Mouse (Mus musculus) stomach, embryonic 14.5 days (tissue): ENCODE measurements around the gene Methig1. TPM values are rescaled to one million over a fixed set of nuclear protein-coding genes. Genes with fewer than 3 reads are reported as not detected.

Experiments used
- ATAC-seq: fragments of 200-750 bp; cut with Nextera tagmentation; 2 replicates; pipeline ENCODE4 v1.8.0; 2017; ENCODE audit warnings: low read depth, moderate TSS enrichment; ENCODE audit not compliant: insufficient number of reproducible peaks, insufficient read depth, low FRiP score
- H3K27ac ChIP-seq: fragments of 300-500 bp; sonication (generic); 2 replicates; pipeline ENCODE4 v1.5.1; 2014; ENCODE audit warnings: mild to moderate bottlenecking, low read length, moderate library complexity, mixed read lengths
- H3K27me3 ChIP-seq: fragments of 300-500 bp; sonication (generic); 2 replicates; pipeline ENCODE4 v1.6.1; 2014; ENCODE audit warnings: low read length, control low read depth, mixed read lengths; ENCODE audit not compliant: control insufficient read depth, insufficient read depth
- H3K36me3 ChIP-seq: fragments of 300-500 bp; sonication (generic); 2 replicates; pipeline ENCODE4 v1.6.1; 2014; ENCODE audit warnings: mild to moderate bottlenecking, control low read depth, low read length, moderate library complexity, mixed read lengths; ENCODE audit not compliant: control insufficient read depth, insufficient read depth
- H3K4me1 ChIP-seq: fragments of 300-500 bp; sonication (generic); 2 replicates; pipeline ENCODE4 v1.6.1; 2014; ENCODE audit warnings: low read length, control low read depth, mixed read lengths; ENCODE audit not compliant: control insufficient read depth, insufficient read depth
- H3K4me2 ChIP-seq: fragments of 300-500 bp; sonication (generic); replicated peaks from 2 replicates; pipeline ENCODE4 v1.6.1; 2014; ENCODE audit warnings: low read depth, low read length, control low read depth
- H3K4me3 ChIP-seq: fragments of 300-500 bp; sonication (generic); 2 replicates; pipeline ENCODE4 v1.5.1; 2014; ENCODE audit warnings: low read depth, low read length, control low read depth
- H3K9ac ChIP-seq: fragments of 300-500 bp; sonication (generic); replicated peaks from 2 replicates; pipeline ENCODE4 v1.6.1; 2014; ENCODE audit warnings: low read depth, mild to moderate bottlenecking, control low read depth, low read length, moderate library complexity, mixed read lengths
- H3K9me3 ChIP-seq: fragments of 300-500 bp; sonication (generic); 2 replicates; pipeline ENCODE4 v1.6.1; 2016; ENCODE audit warnings: low read depth, low read length, control low read depth; ENCODE audit not compliant: control insufficient read depth
- WGBS: fragments of 180-500 bp; shearing (Covaris S2); extraction: QIAGEN DNeasy Blood & Tissue Kit; methylation state at CpG from one replicate; pipeline ENCODE4 v1.1.7; 2014; 5-methylcytosine and 5-hydroxymethylcytosine counted together
- polyA plus RNA-seq: library from polyadenylated mRNA; unstranded; fragments of >200 nt; fragmentation: Nextera tagmentation; extraction: Ambion mirVana; gene quantifications from 2 replicates; pipeline ENCODE4 v1.2.1, GENCODE M21; 2014

Methig1 gene
- polyA plus RNA-seq, 1 experiment from 2014 or later, result 0.41 TPM

- Histone ChIP-seq H3K4me3 (no peak overlapping the region), H3K36me3 (peaks cover 8% of the 10 kb centered on the region; the same call in 1 of the 2 replicates), H3K27ac (no peak overlapping the region), H3K4me1 (no peaks in the 10 kb centered on the region), H3K9me3 (no peaks in the 10 kb centered on the region), H3K9ac (no peak overlapping the region), H3K27me3 (no peaks in the 10 kb centered on the region), H3K4me2 (no peak overlapping the region)
- WGBS, result 53% methylated on average over 14 of the region's 14 CpGs
- 0 out of 2 replicates have a peak, but pooled peaks have one; percentile 33 for ATAC-seq
These were observed 58.1 kb downstream of the Methig1 start for GRCm38 (mm10) chr15:100410918-100411672.

- H3K9ac ChIP-seq, result no peak overlapping the region
- H3K4me3 ChIP-seq, result no peak overlapping the region
- H3K4me2 ChIP-seq, result no peak overlapping the region
- no peak overlapping the region for H3K27ac ChIP-seq
- H3K27me3 ChIP-seq, result no peaks in the 10 kb centered on the region
- WGBS, result 88% methylated on average over 5 of the region's 5 CpGs
- no peaks in the 10 kb centered on the region for H3K4me1 ChIP-seq
- H3K9me3 ChIP-seq, result no peaks in the 10 kb centered on the region
- ATAC-seq, result no peak
- H3K36me3 ChIP-seq, result peaks cover 8% of the 10 kb centered on the region; the same call in 1 of the 2 replicates
These were observed 58.8 kb downstream of the Methig1 start for GRCm38 (mm10) chr15:100411731-100412130.

GRCm38 (mm10) chr15:100413306-100413705 lies 60.4 kb downstream of the Methig1 start:
- Histone ChIP-seq H3K4me2 (no peak overlapping the region), H3K9me3 (no peaks in the 10 kb centered on the region), H3K36me3 (0 out of 2 replicates have a peak, but pooled peaks cover 4% of the 10 kb centered on the region), H3K27ac (no peak overlapping the region), H3K4me3 (no peak overlapping the region), H3K4me1 (no peaks in the 10 kb centered on the region), H3K27me3 (no peaks in the 10 kb centered on the region), H3K9ac (no peak overlapping the region)
- no peak for ATAC-seq
- WGBS, result 77% methylated on average over 4 of the region's 5 CpGs

- Histone ChIP-seq H3K27me3 (no peaks in the 10 kb centered on the region), H3K27ac (no peak overlapping the region), H3K4me3 (no peak overlapping the region), H3K4me1 (no peaks in the 10 kb centered on the region), H3K36me3 (0 out of 2 replicates have a peak, but pooled peaks cover 3% of the 10 kb centered on the region), H3K9me3 (no peaks in the 10 kb centered on the region), H3K4me2 (no peak overlapping the region), H3K9ac (no peak overlapping the region)
- ATAC-seq, result no peak
- WGBS, result 60% methylated on average over 4 of the region's 4 CpGs
These were observed 61.1 kb downstream of the Methig1 start for GRCm38 (mm10) chr15:100414011-100414410.

- H3K4me1 ChIP-seq, result no peaks in the 10 kb centered on the region
- WGBS, result 93% methylated on average over 13 of the region's 13 CpGs
These were observed 62.0 kb downstream of the Methig1 start for GRCm38 (mm10) chr15:100414942-100415341.

DNA sequence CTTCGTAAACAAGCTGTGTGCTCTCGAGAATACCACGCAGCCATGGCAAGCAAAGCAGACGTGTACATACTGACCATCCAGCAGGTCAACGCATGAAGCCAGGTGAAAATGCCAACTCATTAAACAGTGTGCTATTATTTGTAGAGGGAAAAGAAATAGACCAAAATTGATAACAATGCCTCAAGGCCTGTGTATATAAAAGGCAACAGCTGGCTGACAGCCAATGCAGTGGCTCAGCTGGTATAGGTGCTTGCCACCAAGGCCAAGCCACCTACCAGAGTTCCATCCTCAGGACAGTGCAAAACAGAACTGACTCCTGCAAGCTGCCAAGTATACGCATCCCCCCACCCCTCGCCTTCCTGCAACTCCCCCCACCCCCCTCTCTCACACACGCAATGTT lies 62.7 kb downstream of the Methig1 start:
- H3K9me3 ChIP-seq, result no peaks in the 10 kb centered on the region
- H3K36me3 ChIP-seq, result no peaks in the 10 kb centered on the region
- ATAC-seq, result no peak
- H3K4me1 ChIP-seq, result no peaks in the 10 kb centered on the region
- 80% methylated on average over 8 of the region's 8 CpGs for WGBS
- no peak overlapping the region for H3K9ac ChIP-seq
- no peak overlapping the region for H3K27ac ChIP-seq
- no peak overlapping the region for H3K4me3 ChIP-seq
- no peak overlapping the region for H3K4me2 ChIP-seq
- H3K27me3 ChIP-seq, result no peaks in the 10 kb centered on the region

More at GRCm38 (mm10) chr15:100414942-100415341, 62.0 kb downstream of the Methig1 start:
- Histone ChIP-seq H3K4me2 (no peak overlapping the region), H3K36me3 (no peaks in the 10 kb centered on the region), H3K9ac (no peak overlapping the region), H3K27ac (no peak overlapping the region), H3K27me3 (no peaks in the 10 kb centered on the region), H3K9me3 (no peaks in the 10 kb centered on the region), H3K4me3 (no peak overlapping the region)
- no peak for ATAC-seq

DNA sequence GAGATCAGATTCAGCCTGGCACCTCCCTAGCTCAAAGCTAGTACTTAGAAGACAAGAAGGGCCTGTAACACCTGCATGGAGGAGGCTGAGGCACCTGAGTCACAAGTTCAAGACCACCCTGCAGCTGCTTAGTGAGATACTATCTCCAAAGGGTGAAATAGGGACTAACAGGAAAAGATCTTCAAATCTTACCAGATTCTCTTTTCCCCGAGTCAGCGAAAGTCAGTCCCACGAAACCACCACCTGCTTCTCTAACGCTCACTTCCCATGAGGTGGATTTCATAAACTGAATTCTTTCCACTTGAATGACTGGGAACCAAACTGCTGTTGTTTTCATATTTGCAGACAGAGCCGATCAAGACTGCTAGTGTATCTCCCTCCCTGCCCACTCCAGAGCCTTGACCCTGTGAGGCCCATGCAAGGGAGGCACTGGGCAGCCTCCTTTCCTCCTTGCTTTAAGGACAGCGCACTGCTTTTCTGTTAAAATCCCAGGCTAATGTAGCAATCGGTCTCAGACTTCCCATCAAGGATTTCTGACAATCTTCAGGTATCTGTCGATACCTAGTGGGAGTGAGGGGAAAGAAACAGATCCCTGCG lies 65.0 kb downstream of the Methig1 start:
- 77% methylated on average over 9 of the region's 9 CpGs for WGBS
- H3K27me3 ChIP-seq, result no peaks in the 10 kb centered on the region
- H3K36me3 ChIP-seq, result no peaks in the 10 kb centered on the region
- H3K9me3 ChIP-seq, result no peaks in the 10 kb centered on the region
- H3K4me3 ChIP-seq, result no peak overlapping the region
- ATAC-seq, result no peak
- peaks cover 8% of the 10 kb centered on the region; the same call in 1 of the 2 replicates for H3K4me1 ChIP-seq
- H3K9ac ChIP-seq, result no peak overlapping the region
- no peak overlapping the region for H3K27ac ChIP-seq
- H3K4me2 ChIP-seq, result no peak overlapping the region

DNA sequence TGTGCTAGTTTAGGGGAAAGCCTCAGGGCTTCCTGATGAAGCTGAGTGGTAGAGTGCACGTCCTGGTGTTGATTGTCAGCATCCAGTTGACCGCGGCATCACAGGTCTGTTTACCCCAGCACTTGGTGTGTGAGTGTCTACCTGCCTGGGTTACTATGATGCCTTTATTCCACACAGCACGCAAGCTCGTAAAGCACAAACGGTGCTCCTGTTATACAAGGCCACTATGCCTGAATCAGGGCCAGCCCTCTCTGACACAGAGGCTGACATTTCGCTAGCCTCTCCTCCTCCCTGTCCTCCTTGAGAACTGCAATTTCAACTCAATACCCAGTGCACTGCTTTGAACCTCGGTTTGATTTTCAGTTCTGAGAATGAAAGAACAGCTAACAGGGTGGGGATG lies 66.4 kb downstream of the Methig1 start:
- Histone ChIP-seq H3K27me3 (0 out of 2 replicates have a peak, but pooled peaks cover under 1% of the 10 kb centered on the region), H3K4me2 (no peak overlapping the region), H3K4me1 (peaks cover 15% of the 10 kb centered on the region; the same call in 1 of the 2 replicates), H3K36me3 (no peaks in the 10 kb centered on the region), H3K27ac (no peak overlapping the region), H3K9ac (no peak overlapping the region), H3K4me3 (no peak overlapping the region), H3K9me3 (no peaks in the 10 kb centered on the region)
- ATAC-seq, result no peak
- WGBS, result 73% methylated on average over 8 of the region's 8 CpGs
